Mouse (Mus musculus): ENCODE measurements around the gene Nfyb. TPM values are rescaled to one million over a fixed set of nuclear protein-coding genes. Genes with fewer than 3 reads are reported as not detected.

The Nfyb gene
- polyA plus RNA-seq, 1 experiment from 2014 or later, result 26.6 TPM

DNA sequence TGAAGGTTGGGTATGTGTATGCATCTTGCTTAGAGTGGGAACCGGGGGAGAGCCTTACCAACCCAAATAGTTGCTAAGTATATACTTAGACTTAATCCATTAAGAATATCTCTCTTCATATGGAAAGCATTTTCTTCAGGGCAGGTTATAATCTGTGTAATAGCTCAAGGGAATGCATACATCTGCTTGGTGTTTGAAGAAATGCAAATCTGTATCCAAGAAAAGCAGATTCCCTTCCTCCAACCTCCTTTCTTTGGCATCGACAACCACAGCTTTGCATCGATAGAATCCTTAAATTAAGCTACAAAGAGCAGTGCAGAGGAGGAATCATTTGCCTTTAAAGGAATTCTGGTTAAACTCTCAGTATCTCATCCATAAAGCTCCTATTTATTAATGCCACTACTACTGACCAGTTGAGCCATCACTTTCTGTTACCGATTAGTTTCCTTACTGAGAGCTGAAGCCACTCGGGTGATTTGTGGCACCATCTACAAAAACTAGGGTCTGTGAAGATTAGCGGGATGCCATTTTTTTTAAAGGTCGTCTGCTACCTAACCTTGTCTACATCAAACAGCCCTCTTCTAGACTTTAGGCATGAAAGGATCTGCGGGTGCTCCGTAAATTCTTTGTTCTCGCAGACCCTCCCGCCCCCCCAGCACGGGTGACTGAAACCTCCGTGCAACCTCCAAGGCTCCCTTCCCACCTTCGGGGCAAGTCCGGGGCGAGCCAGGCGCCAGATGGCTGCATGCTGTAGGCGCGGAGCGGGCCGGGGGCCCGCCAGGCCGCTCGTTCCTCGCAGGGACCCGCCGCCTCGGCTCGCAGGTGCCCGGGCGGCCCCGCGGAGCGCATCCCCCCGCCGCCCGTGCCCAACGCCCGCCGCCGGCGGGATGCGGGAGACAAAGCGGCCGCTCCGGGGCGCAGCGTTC is 925 bp downstream of the Nfyb start:
- Histone ChIP-seq H3K9me3 (ENCODE audit: low read length) (no peaks in the 10 kb centered on the region), H3K9ac (replicated peaks) (peak overlapping the region; percentile 97), H3K4me1 (ENCODE audit: insufficient read depth) (peaks cover 43% of the 10 kb centered on the region), H3K27ac (ENCODE audit: low read depth) (peak overlapping the region; percentile 99), H3K4me2 (ENCODE audit: low read depth, low read length) (peak overlapping the region; percentile 84), H3K27me3 (ENCODE audit: insufficient read depth, low read length) (no peaks in the 10 kb centered on the region), H3K4me3 (ENCODE audit: low read depth, low read length) (peak overlapping the region; percentile 84), H3K36me3 (replicated peaks; ENCODE audit: insufficient read depth, low read length) (peaks cover 30% of the 10 kb centered on the region)
- ATAC-seq, result peak; percentile 5
- DNase-seq, result peak; percentile 64
- WGBS (ENCODE audit: insufficient replicate concordance), result under 1% methylated on average over 29 of the region's 48 CpGs
- no peak for TF ChIP-seq CTCF (IDR thresholded peaks at IDR 0.05; ENCODE audit: low read depth)
- TF ChIP-seq EP300 (IDR thresholded peaks at IDR 0.05; ENCODE audit: low read depth), result no peak

DNA sequence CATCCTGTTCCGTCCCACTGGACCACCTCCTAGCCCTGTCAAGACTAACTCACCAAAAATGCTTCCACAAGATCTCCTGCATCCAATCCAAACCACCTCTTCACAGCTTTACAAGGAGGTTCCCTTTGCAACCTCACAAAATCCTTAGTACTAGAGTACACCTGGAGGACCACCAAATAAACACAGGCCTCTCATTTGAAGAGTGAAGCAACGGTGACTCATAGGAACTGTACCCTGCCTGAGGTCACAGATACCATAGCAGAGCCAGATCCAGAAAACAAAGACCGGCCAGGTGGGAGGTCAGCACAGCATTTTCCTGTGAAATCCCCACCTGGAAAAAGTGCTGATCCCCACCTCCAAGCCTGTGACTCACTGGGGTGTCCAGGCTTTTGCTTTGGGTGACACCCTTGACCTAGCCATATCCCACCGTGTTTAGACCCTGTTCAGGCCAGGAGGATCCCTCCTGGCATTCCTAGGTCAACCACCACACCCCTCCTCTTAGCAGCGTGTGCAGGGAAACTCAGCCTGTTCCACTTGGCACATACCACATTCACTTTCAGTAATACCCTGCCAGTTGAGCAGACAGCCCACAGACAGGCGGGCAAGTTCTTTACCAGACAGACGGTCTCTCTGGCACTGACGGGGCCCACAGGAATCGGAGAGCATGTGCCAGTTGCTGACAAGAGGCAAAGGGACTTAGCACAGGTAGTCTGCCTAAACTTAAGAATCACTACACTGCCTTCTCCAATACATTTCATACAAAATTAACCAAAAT is 2.7 kb downstream of the Nfyb start:
- WGBS (ENCODE audit: insufficient replicate concordance), result 66% methylated on average over 9 of the region's 9 CpGs
- TF ChIP-seq CTCF (IDR thresholded peaks at IDR 0.05; ENCODE audit: low read depth) (no peak), EP300 (IDR thresholded peaks at IDR 0.05; ENCODE audit: low read depth) (no peak)
- H3K9ac ChIP-seq (replicated peaks), result peak overlapping the region; percentile 46
- DNase-seq (no peak), ATAC-seq (no peak)
- no peak overlapping the region for H3K4me3 ChIP-seq (ENCODE audit: low read depth, low read length)
- H3K4me1 ChIP-seq (ENCODE audit: insufficient read depth), result peaks cover 51% of the 10 kb centered on the region
- peaks cover 44% of the 10 kb centered on the region for H3K36me3 ChIP-seq (replicated peaks; ENCODE audit: insufficient read depth, low read length)
- H3K9me3 ChIP-seq (ENCODE audit: low read length), result no peaks in the 10 kb centered on the region
- H3K27ac ChIP-seq (ENCODE audit: low read depth), result peak overlapping the region; percentile 67
- peak overlapping the region; percentile 84 for H3K4me2 ChIP-seq (ENCODE audit: low read depth, low read length)
- H3K27me3 ChIP-seq (ENCODE audit: insufficient read depth, low read length), result no peaks in the 10 kb centered on the region

DNA sequence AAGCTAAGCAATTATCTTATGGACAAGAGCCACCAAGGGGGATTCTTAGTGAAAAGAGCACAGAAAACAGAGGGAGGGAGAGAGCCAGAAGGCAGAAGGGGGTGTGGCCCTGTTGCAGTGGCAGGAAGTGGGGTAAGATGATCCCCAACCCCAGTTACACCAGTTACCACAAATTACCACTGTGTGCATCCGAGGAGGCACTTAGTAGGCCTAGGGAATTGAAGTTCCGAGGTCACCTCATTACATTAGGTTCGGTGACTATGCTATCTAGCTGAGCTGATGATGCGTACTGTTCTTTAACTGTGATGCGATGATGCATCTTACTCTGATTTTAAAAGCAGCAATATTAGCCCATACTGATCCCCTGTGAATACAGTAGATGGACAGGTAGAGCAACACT is 4.2 kb downstream of the Nfyb start:
- Histone ChIP-seq H3K4me3 (ENCODE audit: low read depth, low read length) (no peak overlapping the region), H3K27me3 (ENCODE audit: insufficient read depth, low read length) (no peaks in the 10 kb centered on the region), H3K9me3 (ENCODE audit: low read length) (no peaks in the 10 kb centered on the region), H3K4me1 (ENCODE audit: insufficient read depth) (peaks cover 54% of the 10 kb centered on the region), H3K9ac (replicated peaks) (peak overlapping the region; percentile 7; the same call in 1 of the 2 replicates), H3K36me3 (replicated peaks; ENCODE audit: insufficient read depth, low read length) (peaks cover 56% of the 10 kb centered on the region), H3K27ac (ENCODE audit: low read depth) (peak overlapping the region; percentile 77), H3K4me2 (ENCODE audit: low read depth, low read length) (peak overlapping the region; percentile 51)
- ATAC-seq (no peak), DNase-seq (no peak)
- TF ChIP-seq CTCF (IDR thresholded peaks at IDR 0.05; ENCODE audit: low read depth), result no peak
- no peak for TF ChIP-seq EP300 (IDR thresholded peaks at IDR 0.05; ENCODE audit: low read depth)
- 82% methylated on average over 5 of the region's 5 CpGs for WGBS (ENCODE audit: insufficient replicate concordance)

DNA sequence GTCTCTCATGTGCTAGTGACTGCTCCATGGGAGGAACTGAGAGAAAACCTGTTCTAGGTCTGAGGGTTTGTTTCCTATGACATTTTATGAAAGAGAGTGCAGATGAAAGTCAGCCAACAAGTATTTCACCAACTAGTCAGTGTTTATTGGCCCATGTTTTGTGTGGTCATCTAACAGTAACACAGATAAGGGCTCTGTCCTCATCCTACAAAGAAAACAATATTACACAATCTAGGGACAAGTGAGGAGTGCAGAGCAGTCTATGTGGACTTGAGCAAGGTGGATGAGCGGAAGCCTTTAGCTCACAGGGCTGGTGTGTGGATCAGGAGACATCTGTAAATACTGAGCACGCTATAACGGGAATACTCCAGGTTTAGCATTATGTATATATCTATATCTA is 5.1 kb downstream of the Nfyb start:
- peak overlapping the region; percentile 88 for H3K27ac ChIP-seq (ENCODE audit: low read depth)
- peak; percentile 68 for ATAC-seq
- no peak for TF ChIP-seq CTCF (IDR thresholded peaks at IDR 0.05; ENCODE audit: low read depth)
- TF ChIP-seq EP300 (IDR thresholded peaks at IDR 0.05; ENCODE audit: low read depth), result 0 out of 2 replicates have a peak, but pooled peaks have one; percentile 32

DNA sequence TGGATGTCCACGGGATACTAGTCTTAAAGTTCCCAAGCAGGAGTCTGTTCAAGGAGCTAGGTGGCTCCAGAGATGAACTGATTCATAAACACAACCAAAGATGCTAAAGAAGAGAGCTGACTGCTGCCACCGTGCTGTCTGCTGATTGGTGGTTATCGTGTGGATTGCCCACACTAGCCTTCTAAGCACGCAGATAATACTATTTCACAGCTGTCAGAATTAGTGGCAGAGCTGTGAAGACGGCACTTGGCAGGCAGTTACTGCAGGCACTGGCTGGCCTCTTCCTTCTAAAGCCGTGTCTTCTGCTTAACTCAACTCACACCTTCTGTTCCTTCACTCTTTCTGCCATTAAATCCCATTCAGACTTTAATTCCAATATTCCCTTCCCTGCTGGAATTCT is 5.6 kb downstream of the Nfyb start:
- H3K27me3 ChIP-seq (ENCODE audit: insufficient read depth, low read length), result no peaks in the 10 kb centered on the region
- no peak overlapping the region for H3K4me3 ChIP-seq (ENCODE audit: low read depth, low read length)
- ATAC-seq (no peak), DNase-seq (no peak)
- H3K36me3 ChIP-seq (replicated peaks; ENCODE audit: insufficient read depth, low read length), result peaks cover 68% of the 10 kb centered on the region
- 77% methylated on average over 6 of the region's 6 CpGs for WGBS (ENCODE audit: insufficient replicate concordance)
- no peak for TF ChIP-seq CTCF (IDR thresholded peaks at IDR 0.05; ENCODE audit: low read depth)
- TF ChIP-seq EP300 (IDR thresholded peaks at IDR 0.05; ENCODE audit: low read depth), result no peak
- peak overlapping the region; percentile 88 for H3K27ac ChIP-seq (ENCODE audit: low read depth)
- no peaks in the 10 kb centered on the region for H3K9me3 ChIP-seq (ENCODE audit: low read length)
- H3K4me2 ChIP-seq (ENCODE audit: low read depth, low read length), result no peak overlapping the region
- peaks cover 48% of the 10 kb centered on the region for H3K4me1 ChIP-seq (ENCODE audit: insufficient read depth)
- no peak overlapping the region; the same call in 1 of the 2 replicates for H3K9ac ChIP-seq (replicated peaks)

More for the DNA sequence above, 5.1 kb downstream of the Nfyb start:
- no peak for DNase-seq
- Histone ChIP-seq H3K9ac (replicated peaks) (no peak overlapping the region; the same call in 1 of the 2 replicates), H3K9me3 (ENCODE audit: low read length) (no peaks in the 10 kb centered on the region), H3K4me1 (ENCODE audit: insufficient read depth) (peaks cover 48% of the 10 kb centered on the region), H3K4me3 (ENCODE audit: low read depth, low read length) (no peak overlapping the region), H3K4me2 (ENCODE audit: low read depth, low read length) (no peak overlapping the region), H3K27me3 (ENCODE audit: insufficient read depth, low read length) (no peaks in the 10 kb centered on the region), H3K36me3 (replicated peaks; ENCODE audit: insufficient read depth, low read length) (peaks cover 63% of the 10 kb centered on the region)
- WGBS (ENCODE audit: insufficient replicate concordance), result 79% methylated on average over 3 of the region's 3 CpGs

DNA sequence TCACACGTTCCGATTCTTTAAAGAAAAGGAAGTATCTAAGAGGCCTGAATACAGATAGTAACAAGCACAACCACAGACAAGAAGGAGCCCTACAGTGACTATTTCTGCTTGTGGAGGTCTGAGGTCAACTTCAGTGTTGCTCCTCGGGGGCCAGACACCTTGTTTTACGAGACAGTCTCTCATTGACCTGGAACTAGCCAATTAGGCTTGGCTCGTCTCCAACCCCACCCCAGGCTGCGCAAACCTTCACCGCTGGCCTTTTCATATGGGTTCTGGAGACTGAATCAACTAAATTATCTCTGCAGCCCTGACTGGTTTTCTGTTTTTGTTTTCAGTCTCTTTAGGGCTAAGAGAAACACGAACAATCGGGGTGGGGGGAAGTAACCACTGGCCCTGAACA is 6.6 kb downstream of the Nfyb start:
- Histone ChIP-seq H3K9me3 (ENCODE audit: low read length) (no peaks in the 10 kb centered on the region), H3K9ac (replicated peaks) (no peak overlapping the region), H3K4me3 (ENCODE audit: low read depth, low read length) (no peak overlapping the region), H3K36me3 (replicated peaks; ENCODE audit: insufficient read depth, low read length) (peaks cover 77% of the 10 kb centered on the region), H3K4me1 (ENCODE audit: insufficient read depth) (peaks cover 44% of the 10 kb centered on the region), H3K27me3 (ENCODE audit: insufficient read depth, low read length) (no peaks in the 10 kb centered on the region), H3K4me2 (ENCODE audit: low read depth, low read length) (peak overlapping the region; percentile 32), H3K27ac (ENCODE audit: low read depth) (peak overlapping the region; percentile 75)
- WGBS (ENCODE audit: insufficient replicate concordance), result 44% methylated on average over 9 of the region's 9 CpGs
- TF ChIP-seq CTCF (IDR thresholded peaks at IDR 0.05; ENCODE audit: low read depth), result no peak
- TF ChIP-seq EP300 (IDR thresholded peaks at IDR 0.05; ENCODE audit: low read depth), result no peak
- DNase-seq, result peak; percentile 58
- ATAC-seq, result no peak

Measured in liver, postnatal 0 days (tissue).